20 mouse cellular contexts compared by ENCODE assay signal in genomic region chr16:24318723-24319437, GRCm38 (mm10).
DNase-seq lines count a peak whose midpoint lies in the region; ATAC-seq and TF ChIP-seq lines count a peak whose summit lies in the region.
"Had no signal": no experiment of that assay in that cellular context is flagged by ENCODE, and none has a peak within 500 bp of the region (broad histone marks: within the 10 kb centered on the region; RNA-seq: fewer than 3 reads in every experiment).

No protein-coding gene starts in this region.

- no peak for TF ChIP-seq CTCF in heart, adult 2 months (IDR thresholded peaks at IDR 0.05)

- TF ChIP-seq EP300 in heart, adult 2 months (IDR thresholded peaks at IDR 0.05; ENCODE audit: insufficient read depth, low read depth, low read length): no peak

- intact Hi-C loops in heart, adult 2 months (cut with DNase I): loop anchor here (1.0 kb wide), 1 partner anchor 24 kb away; no protein-coding TSS in a partner anchor

- 75% methylated on average over 8 of the region's 8 CpGs for WGBS in heart, adult 2 months
- WGBS in midbrain, embryonic 16.5 days: 85% methylated on average over 8 of the region's 8 CpGs

- no peak for TF ChIP-seq POLR2A in heart, adult 2 months (IDR thresholded peaks at IDR 0.05; ENCODE audit: insufficient read depth, low read depth, low read length)

- no peak overlapping the region for H3K27ac ChIP-seq in heart, adult 2 months
- no peak overlapping the region for H3K27ac ChIP-seq in midbrain, embryonic 16.5 days (ENCODE audit: low read length)
- H3K27ac ChIP-seq: embryonic facial prominence, embryonic 10.5 days; embryonic facial prominence, embryonic 12.5 days; forebrain, embryonic 13.5 days; forebrain, embryonic 15.5 days had no signal

- H3K4me2 ChIP-seq in midbrain, embryonic 16.5 days (ENCODE audit: low read length): no peak overlapping the region
- H3K4me2 ChIP-seq: embryonic facial prominence, embryonic 12.5 days; forebrain, embryonic 13.5 days; forebrain, embryonic 15.5 days had no signal

- peak; percentile 72 for ATAC-seq in granulocyte monocyte progenitor cell, adult 5-6 weeks (replicated peaks; ENCODE audit: poor library complexity, severe bottlenecking)
- peak; percentile 57 for ATAC-seq in megakaryocyte progenitor cell, adult 5-6 weeks (replicated peaks; ENCODE audit: poor library complexity)
- ATAC-seq in neutrophil, adult 5-6 weeks (ENCODE audit: extremely low read depth, insufficient number of reproducible peaks, low FRiP score, poor library complexity, severe bottlenecking): peak; percentile 23; the same call in 1 of the 2 replicates
- ATAC-seq in midbrain, embryonic 16.5 days: no peak
- ATAC-seq: forebrain, embryonic 13.5 days; forebrain, embryonic 15.5 days; forebrain, postnatal 0 days had no signal

- no peaks in the 10 kb centered on the region for H3K9me3 ChIP-seq in midbrain, embryonic 16.5 days (replicated peaks; ENCODE audit: control insufficient read depth, low read length, poor library complexity, severe bottlenecking)
- H3K9me3 ChIP-seq: embryonic facial prominence, embryonic 10.5 days; embryonic facial prominence, embryonic 12.5 days; forebrain, embryonic 13.5 days; forebrain, embryonic 15.5 days had no signal

- H3K36me3 ChIP-seq in heart, adult 2 months (ENCODE audit: control insufficient read depth, insufficient read depth, low read length): no peaks in the 10 kb centered on the region
- no peaks in the 10 kb centered on the region for H3K36me3 ChIP-seq in midbrain, embryonic 16.5 days (ENCODE audit: control insufficient read depth, insufficient read depth, low read length)
- H3K36me3 ChIP-seq: embryonic facial prominence, embryonic 10.5 days; embryonic facial prominence, embryonic 12.5 days; forebrain, embryonic 15.5 days had no signal

- H3K79me2 ChIP-seq in heart, adult 2 months (replicated peaks; ENCODE audit: control insufficient read depth, insufficient read depth, low read length): no peaks in the 10 kb centered on the region

- no peaks in the 10 kb centered on the region for H3K4me1 ChIP-seq in heart, adult 2 months (ENCODE audit: control insufficient read depth, insufficient read depth, low read length)
- no peaks in the 10 kb centered on the region for H3K4me1 ChIP-seq in midbrain, embryonic 16.5 days (ENCODE audit: control insufficient read depth, insufficient read depth, low read length)
- H3K4me1 ChIP-seq: embryonic facial prominence, embryonic 10.5 days; embryonic facial prominence, embryonic 12.5 days; forebrain, embryonic 13.5 days; forebrain, embryonic 15.5 days had no signal

- peak; percentile 90 for DNase-seq in 416B (ENCODE audit: low read depth)
- no peak for DNase-seq in heart, adult 2 months
- no peak for DNase-seq in embryo, embryonic 10.5 days (ENCODE audit: low spot score)
- DNase-seq: adrenal gland, adult 2 months; adrenal gland, postnatal 10 days; adrenal gland, postnatal 25 days; cerebellum, adult 11 months; cerebellum, adult 18-20 months; cerebellum, adult 8-10 months; cerebellum, postnatal 10 days; cerebellum, postnatal 25 days; forebrain, postnatal 0 days had no signal

- no peaks in the 10 kb centered on the region for H3K27me3 ChIP-seq in heart, adult 2 months (ENCODE audit: control insufficient read depth, insufficient read depth, low read length)
- H3K27me3 ChIP-seq in midbrain, embryonic 16.5 days (ENCODE audit: control insufficient read depth, insufficient read depth, low read depth, low read length): no peaks in the 10 kb centered on the region
- H3K27me3 ChIP-seq: embryonic facial prominence, embryonic 12.5 days; forebrain, embryonic 13.5 days; forebrain, embryonic 15.5 days had no signal

- no peak overlapping the region for H3K9ac ChIP-seq in heart, adult 2 months (ENCODE audit: low read depth, low read length)
- H3K9ac ChIP-seq in midbrain, embryonic 16.5 days (ENCODE audit: low read depth, low read length): no peak overlapping the region
- H3K9ac ChIP-seq: embryonic facial prominence, embryonic 12.5 days; forebrain, embryonic 13.5 days; forebrain, embryonic 15.5 days; forebrain, postnatal 0 days had no signal

- no peak overlapping the region for H3K4me3 ChIP-seq in heart, adult 2 months
- no peak overlapping the region for H3K4me3 ChIP-seq in midbrain, embryonic 16.5 days (ENCODE audit: low read depth, low read length)
- H3K4me3 ChIP-seq: embryonic facial prominence, embryonic 10.5 days; embryonic facial prominence, embryonic 12.5 days; forebrain, embryonic 13.5 days; forebrain, embryonic 15.5 days had no signal
